Mouse (Mus musculus): ENCODE measurements around the gene Jak3. TPM values are rescaled to one million over a fixed set of nuclear protein-coding genes. Genes with fewer than 3 reads are reported as not detected.

The Jak3 gene
- polyA plus RNA-seq, 1 experiment = 56.6 TPM

GRCm38 (mm10) chr8:71671549-71671965 lies 4.5 kb upstream of the Jak3 start, which contains the start of gene Unc13a:
Gene Unc13a (minus strand): TSS chr8:71671757.
- no peak for TF ChIP-seq CTCF (IDR thresholded peaks at IDR 0.05; ENCODE audit: insufficient read depth, low read length)
- TF ChIP-seq POLR2A (IDR thresholded peaks at IDR 0.05; ENCODE audit: borderline replicate concordance, extremely low read depth, low read depth, low read length) = peak; percentile 35; the same call in 1 of the 2 replicates
- H3K4me3 ChIP-seq (replicated peaks; ENCODE audit: extremely low read depth, low read depth, low read length) = peak within 1 kb of the TSS; percentile 50
- WGBS = under 1% methylated on average over 42 of the region's 42 CpGs
- DNase-seq = peak; percentile 90
- peaks cover 3% of the 10 kb centered on the region; the same call in 1 of the 2 replicates for H3K4me1 ChIP-seq (ENCODE audit: control insufficient read depth, insufficient read depth, low read length)

GRCm38 (mm10) chr8:71672168-71672735 lies 3.8 kb upstream of the Jak3 start:
- no peak for TF ChIP-seq CTCF (IDR thresholded peaks at IDR 0.05; ENCODE audit: insufficient read depth, low read length)
- TF ChIP-seq POLR2A (IDR thresholded peaks at IDR 0.05; ENCODE audit: borderline replicate concordance, extremely low read depth, low read depth, low read length) = no peak
- Histone ChIP-seq H3K4me3 (replicated peaks; ENCODE audit: extremely low read depth, low read depth, low read length) (no peak overlapping the region), H3K4me1 (ENCODE audit: control insufficient read depth, insufficient read depth, low read length) (peaks cover 3% of the 10 kb centered on the region)
- DNase-seq = no peak
- WGBS = 66% methylated on average over 6 of the region's 6 CpGs

GRCm38 (mm10) chr8:71674071-71674470 lies 2.0 kb upstream of the Jak3 start:
- Histone ChIP-seq H3K4me1 (ENCODE audit: control insufficient read depth, insufficient read depth, low read length) (peaks cover 10% of the 10 kb centered on the region), H3K4me3 (replicated peaks; ENCODE audit: extremely low read depth, low read depth, low read length) (no peak overlapping the region)
- no peak for DNase-seq
- no peak for TF ChIP-seq POLR2A (IDR thresholded peaks at IDR 0.05; ENCODE audit: borderline replicate concordance, extremely low read depth, low read depth, low read length)
- no peak for TF ChIP-seq CTCF (IDR thresholded peaks at IDR 0.05; ENCODE audit: insufficient read depth, low read length)
- WGBS = 67% methylated on average over 2 of the region's 2 CpGs

DNA sequence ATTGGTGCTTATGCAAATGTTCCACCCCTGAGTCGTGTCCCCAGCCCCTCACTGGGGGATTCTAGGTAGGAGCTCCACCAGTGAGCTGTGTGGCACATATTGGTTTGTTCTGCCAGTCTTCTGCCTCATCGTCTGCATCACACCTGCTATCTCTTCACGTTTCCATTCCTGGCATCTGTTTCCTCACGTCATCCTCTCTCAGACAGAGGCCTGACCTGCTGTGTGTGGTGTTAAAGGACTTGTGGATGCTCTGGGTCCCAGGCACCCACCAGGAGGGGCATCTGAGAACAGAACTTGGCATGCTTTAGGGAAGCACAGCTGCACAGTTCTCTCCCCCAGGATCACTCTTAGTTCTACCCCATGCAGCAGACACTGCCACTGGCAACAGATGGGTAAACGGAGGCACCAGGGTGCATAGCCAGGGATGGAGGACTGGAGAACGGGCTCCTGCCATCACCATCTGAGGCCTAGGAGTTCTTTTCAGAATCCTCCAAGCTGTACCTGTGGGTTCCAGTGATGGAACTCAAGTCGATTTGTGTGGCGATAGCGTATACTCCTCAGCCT lies 558 bp upstream of the Jak3 start:
- H3K4me3 ChIP-seq (replicated peaks; ENCODE audit: extremely low read depth, low read depth, low read length) = no peak overlapping the region
- no peak for TF ChIP-seq CTCF (IDR thresholded peaks at IDR 0.05; ENCODE audit: insufficient read depth, low read length)
- no peak for TF ChIP-seq POLR2A (IDR thresholded peaks at IDR 0.05; ENCODE audit: borderline replicate concordance, extremely low read depth, low read depth, low read length)
- 47% methylated on average over 9 of the region's 9 CpGs for whole genome bisulfite sequencing
- no peak for DNase-seq
- H3K4me1 ChIP-seq (ENCODE audit: control insufficient read depth, insufficient read depth, low read length) = peaks cover 10% of the 10 kb centered on the region

- Histone ChIP-seq H3K4me3 (replicated peaks; ENCODE audit: extremely low read depth, low read depth, low read length) (peak overlapping the region; percentile 59), H3K4me1 (ENCODE audit: control insufficient read depth, insufficient read depth, low read length) (peaks cover 7% of the 10 kb centered on the region)
- TF ChIP-seq CTCF (IDR thresholded peaks at IDR 0.05; ENCODE audit: insufficient read depth, low read length) (no peak), POLR2A (IDR thresholded peaks at IDR 0.05; ENCODE audit: borderline replicate concordance, extremely low read depth, low read depth, low read length) (no peak)
- 39% methylated on average over 9 of the region's 9 CpGs for WGBS
- DNase-seq = no peak
Measured at GRCm38 (mm10) chr8:71676803-71677202, 707 bp downstream of the Jak3 start.

DNA sequence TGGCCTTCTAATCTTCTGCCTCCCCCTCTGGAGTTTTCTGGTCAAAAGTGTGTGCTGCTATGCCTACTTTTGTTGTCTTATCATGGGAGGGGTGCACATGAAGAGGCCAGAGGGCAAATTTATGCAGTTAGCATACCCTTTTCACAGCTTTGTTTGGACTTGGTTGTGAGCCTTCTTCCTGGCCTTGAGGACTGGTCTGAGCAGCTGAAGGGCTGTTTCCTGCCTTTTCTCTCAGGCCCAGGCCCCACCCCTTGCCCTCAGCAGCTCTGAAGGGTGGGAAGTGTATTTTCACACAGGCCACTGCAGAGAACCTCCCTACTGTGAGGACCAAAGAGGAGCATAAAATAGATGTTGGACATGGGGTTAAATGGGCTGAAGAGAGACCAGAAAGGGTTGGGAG lies 1.5 kb downstream of the Jak3 start:
- Histone ChIP-seq H3K4me1 (ENCODE audit: control insufficient read depth, insufficient read depth, low read length) (peaks cover 7% of the 10 kb centered on the region), H3K4me3 (replicated peaks; ENCODE audit: extremely low read depth, low read depth, low read length) (peak overlapping the region; percentile 9)
- TF ChIP-seq POLR2A (IDR thresholded peaks at IDR 0.05; ENCODE audit: borderline replicate concordance, extremely low read depth, low read depth, low read length) = peak; percentile 36; the same call in 1 of the 2 replicates
- no peak for TF ChIP-seq CTCF (IDR thresholded peaks at IDR 0.05; ENCODE audit: insufficient read depth, low read length)
- DNase-seq = no peak

DNA sequence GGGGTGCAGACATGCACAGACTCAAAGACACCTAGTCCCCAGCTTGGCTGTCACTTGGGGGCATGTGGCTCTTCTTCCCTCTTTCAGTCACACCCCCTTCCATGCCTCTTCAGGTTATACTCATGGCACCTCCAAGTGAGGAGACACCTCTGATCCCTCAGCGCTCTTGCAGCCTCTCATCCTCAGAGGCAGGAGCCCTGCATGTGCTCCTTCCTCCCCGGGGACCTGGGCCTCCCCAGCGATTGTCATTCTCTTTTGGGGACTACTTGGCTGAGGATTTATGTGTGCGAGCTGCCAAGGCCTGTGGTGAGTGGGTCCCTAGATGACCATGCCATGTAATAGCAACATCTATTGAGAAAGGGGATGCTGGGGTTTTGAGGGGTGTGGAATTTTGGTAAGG lies 2.1 kb downstream of the Jak3 start:
- peaks cover 7% of the 10 kb centered on the region for H3K4me1 ChIP-seq (ENCODE audit: control insufficient read depth, insufficient read depth, low read length)
- no peak for DNase-seq
- WGBS = 66% methylated on average over 4 of the region's 4 CpGs
- H3K4me3 ChIP-seq (replicated peaks; ENCODE audit: extremely low read depth, low read depth, low read length) = no peak overlapping the region
- TF ChIP-seq CTCF (IDR thresholded peaks at IDR 0.05; ENCODE audit: insufficient read depth, low read length) = no peak
- TF ChIP-seq POLR2A (IDR thresholded peaks at IDR 0.05; ENCODE audit: borderline replicate concordance, extremely low read depth, low read depth, low read length) = no peak

DNA sequence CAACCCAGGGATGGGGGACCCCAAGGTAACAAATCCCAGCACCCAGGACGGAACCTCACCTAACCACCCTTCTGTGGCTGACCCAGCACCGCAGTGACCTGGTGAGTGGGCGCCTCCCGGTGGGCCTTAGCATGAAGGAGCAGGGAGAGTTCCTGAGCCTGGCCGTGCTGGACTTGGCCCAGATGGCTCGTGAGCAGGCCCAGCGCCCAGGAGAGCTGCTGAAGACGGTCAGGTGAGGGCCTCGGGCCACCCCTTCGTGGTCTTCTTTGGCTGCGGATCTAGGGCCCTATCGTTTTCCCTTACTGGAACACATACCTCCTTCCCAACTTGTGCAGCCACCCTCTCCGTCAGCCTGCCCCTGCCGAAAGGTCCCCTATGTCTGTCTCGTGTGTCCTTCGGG lies 3.0 kb downstream of the Jak3 start:
- H3K4me1 ChIP-seq (ENCODE audit: control insufficient read depth, insufficient read depth, low read length) = peaks cover 7% of the 10 kb centered on the region
- no peak for TF ChIP-seq POLR2A (IDR thresholded peaks at IDR 0.05; ENCODE audit: borderline replicate concordance, extremely low read depth, low read depth, low read length)
- no peak for TF ChIP-seq CTCF (IDR thresholded peaks at IDR 0.05; ENCODE audit: insufficient read depth, low read length)
- DNase-seq = no peak
- H3K4me3 ChIP-seq (replicated peaks; ENCODE audit: extremely low read depth, low read depth, low read length) = no peak overlapping the region
- 62% methylated on average over 16 of the region's 16 CpGs for WGBS

DNA sequence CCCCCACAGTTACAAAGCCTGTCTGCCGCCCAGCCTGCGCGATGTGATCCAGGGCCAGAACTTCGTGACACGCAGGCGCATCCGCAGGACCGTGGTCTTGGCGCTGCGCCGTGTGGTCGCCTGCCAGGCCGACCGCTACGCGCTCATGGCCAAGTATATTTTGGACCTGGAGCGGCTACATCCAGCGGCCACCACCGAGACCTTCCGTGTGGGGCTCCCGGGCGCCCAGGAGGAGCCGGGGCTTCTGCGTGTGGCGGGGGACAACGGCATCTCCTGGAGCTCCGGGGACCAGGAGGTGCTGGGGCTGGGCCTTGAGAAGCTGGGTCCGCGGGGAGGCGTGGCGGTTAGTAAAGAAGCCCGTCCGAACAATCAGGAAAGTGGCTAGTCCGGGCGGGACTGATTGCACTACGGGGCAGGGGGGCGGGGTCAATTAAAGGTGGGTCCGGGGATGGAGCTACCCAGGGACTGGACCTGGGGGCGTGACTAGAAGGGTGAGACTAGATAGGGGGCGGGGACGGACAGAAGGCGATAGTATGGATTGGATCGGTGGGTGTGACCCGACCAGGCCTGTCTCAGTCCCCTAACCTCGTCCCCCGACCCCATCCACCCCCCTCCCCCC lies 3.6 kb downstream of the Jak3 start:
- 43% methylated on average over 46 of the region's 46 CpGs for WGBS
- no peak for TF ChIP-seq CTCF (IDR thresholded peaks at IDR 0.05; ENCODE audit: insufficient read depth, low read length)
- TF ChIP-seq POLR2A (IDR thresholded peaks at IDR 0.05; ENCODE audit: borderline replicate concordance, extremely low read depth, low read depth, low read length) = no peak
- DNase-seq = no peak
- peaks cover 7% of the 10 kb centered on the region for H3K4me1 ChIP-seq (ENCODE audit: control insufficient read depth, insufficient read depth, low read length)
- H3K4me3 ChIP-seq (replicated peaks; ENCODE audit: extremely low read depth, low read depth, low read length) = no peak overlapping the region

DNA sequence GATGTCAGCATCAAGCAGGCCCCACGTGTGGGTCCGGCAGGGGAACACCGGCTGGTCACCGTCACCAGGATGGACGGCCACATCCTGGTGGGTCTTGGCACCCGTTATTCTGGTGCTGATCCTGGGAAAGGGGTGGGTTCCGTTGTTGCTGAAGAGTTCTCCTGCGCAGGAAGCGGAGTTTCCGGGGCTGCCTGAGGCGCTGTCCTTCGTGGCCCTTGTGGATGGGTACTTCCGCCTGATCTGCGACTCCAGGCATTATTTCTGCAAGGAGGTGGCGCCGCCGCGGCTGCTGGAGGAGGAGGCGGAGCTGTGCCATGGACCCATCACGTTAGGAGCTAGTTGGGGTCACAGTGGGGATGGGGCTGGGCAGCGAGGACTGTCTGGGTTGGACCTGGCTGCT lies 4.4 kb downstream of the Jak3 start:
- no peak for TF ChIP-seq CTCF (IDR thresholded peaks at IDR 0.05; ENCODE audit: insufficient read depth, low read length)
- no peak for TF ChIP-seq POLR2A (IDR thresholded peaks at IDR 0.05; ENCODE audit: borderline replicate concordance, extremely low read depth, low read depth, low read length)
- WGBS = 33% methylated on average over 21 of the region's 21 CpGs
- DNase-seq = no peak
- Histone ChIP-seq H3K4me3 (replicated peaks; ENCODE audit: extremely low read depth, low read depth, low read length) (no peak overlapping the region), H3K4me1 (ENCODE audit: control insufficient read depth, insufficient read depth, low read length) (peaks cover 7% of the 10 kb centered on the region)

Data from lung, adult 2 months (tissue).